Mouse (Mus musculus): Measurements from ENCODE around the gene Hlcs. TPM values are rescaled to one million over a fixed set of nuclear protein-coding genes. Genes with fewer than 3 reads are reported as not detected.

The Hlcs gene
- polyA plus RNA-seq, 1 experiment = 12.6 TPM

GRCm38 (mm10) chr16:94088226-94088748, 225.1 kb downstream of the Hlcs start:
- Histone ChIP-seq H3K36me3 (ENCODE audit: control insufficient read depth, insufficient read depth, low read length, poor library complexity, severe bottlenecking) (no peaks in the 10 kb centered on the region), H3K27ac (ENCODE audit: insufficient read depth, low read length) (no peak overlapping the region), H3K9ac (ENCODE audit: low read depth, poor library complexity, severe bottlenecking) (no peak overlapping the region), H3K4me3 (ENCODE audit: low read depth, low read length) (no peak overlapping the region), H3K4me1 (ENCODE audit: control insufficient read depth, insufficient read depth, low read length) (no peaks in the 10 kb centered on the region), H3K9me3 (replicated peaks; ENCODE audit: control insufficient read depth, insufficient read depth, low read length, poor library complexity, severe bottlenecking) (no peaks in the 10 kb centered on the region), H3K27me3 (ENCODE audit: control insufficient read depth, insufficient read depth, low read length, poor library complexity, severe bottlenecking) (peaks cover 51% of the 10 kb centered on the region)
- TF ChIP-seq EP300 (IDR thresholded peaks at IDR 0.05; ENCODE audit: insufficient read depth, low read depth, low read length) (no peak), CTCF (IDR thresholded peaks at IDR 0.05; ENCODE audit: low read depth, low read length) (no peak), POLR2A (IDR thresholded peaks at IDR 0.05; ENCODE audit: insufficient read depth, low read length) (no peak)

- TF ChIP-seq CTCF (IDR thresholded peaks at IDR 0.05; ENCODE audit: low read depth, low read length) (no peak), EP300 (IDR thresholded peaks at IDR 0.05; ENCODE audit: insufficient read depth, low read depth, low read length) (no peak), POLR2A (IDR thresholded peaks at IDR 0.05; ENCODE audit: insufficient read depth, low read length) (no peak)
- no peaks in the 10 kb centered on the region for H3K4me1 ChIP-seq (ENCODE audit: control insufficient read depth, insufficient read depth, low read length)
Observed at GRCm38 (mm10) chr16:94087570-94088225, 225.7 kb downstream of the Hlcs start.

GRCm38 (mm10) chr16:94086701-94087569, 226.4 kb downstream of the Hlcs start:
- Histone ChIP-seq H3K27me3 (ENCODE audit: control insufficient read depth, insufficient read depth, low read length, poor library complexity, severe bottlenecking) (peaks cover 55% of the 10 kb centered on the region), H3K9me3 (replicated peaks; ENCODE audit: control insufficient read depth, insufficient read depth, low read length, poor library complexity, severe bottlenecking) (no peaks in the 10 kb centered on the region), H3K9ac (ENCODE audit: low read depth, poor library complexity, severe bottlenecking) (peak overlapping the region; percentile 5; the same call in 1 of the 2 replicates), H3K27ac (ENCODE audit: insufficient read depth, low read length) (no peak overlapping the region), H3K36me3 (ENCODE audit: control insufficient read depth, insufficient read depth, low read length, poor library complexity, severe bottlenecking) (no peaks in the 10 kb centered on the region), H3K4me3 (ENCODE audit: low read depth, low read length) (peak overlapping the region; percentile 1; the same call in 1 of the 2 replicates), H3K4me1 (ENCODE audit: control insufficient read depth, insufficient read depth, low read length) (no peaks in the 10 kb centered on the region)
- TF ChIP-seq EP300 (IDR thresholded peaks at IDR 0.05; ENCODE audit: insufficient read depth, low read depth, low read length) = no peak
- no peak for TF ChIP-seq CTCF (IDR thresholded peaks at IDR 0.05; ENCODE audit: low read depth, low read length)
- no peak for TF ChIP-seq POLR2A (IDR thresholded peaks at IDR 0.05; ENCODE audit: insufficient read depth, low read length)

More at GRCm38 (mm10) chr16:94087570-94088225, 225.7 kb downstream of the Hlcs start:
- H3K4me3 ChIP-seq (ENCODE audit: low read depth, low read length) = no peak overlapping the region
- no peak overlapping the region for H3K27ac ChIP-seq (ENCODE audit: insufficient read depth, low read length)
- no peaks in the 10 kb centered on the region for H3K9me3 ChIP-seq (replicated peaks; ENCODE audit: control insufficient read depth, insufficient read depth, low read length, poor library complexity, severe bottlenecking)
- H3K9ac ChIP-seq (ENCODE audit: low read depth, poor library complexity, severe bottlenecking) = peak overlapping the region; percentile 5; the same call in 1 of the 2 replicates
- peaks cover 57% of the 10 kb centered on the region for H3K27me3 ChIP-seq (ENCODE audit: control insufficient read depth, insufficient read depth, low read length, poor library complexity, severe bottlenecking)
- H3K36me3 ChIP-seq (ENCODE audit: control insufficient read depth, insufficient read depth, low read length, poor library complexity, severe bottlenecking) = no peaks in the 10 kb centered on the region

- peak overlapping the region; percentile 41 for H3K9ac ChIP-seq (ENCODE audit: low read depth, poor library complexity, severe bottlenecking)
Observed at GRCm38 (mm10) chr16:94085603-94086285, 227.6 kb downstream of the Hlcs start.

GRCm38 (mm10) chr16:94084711-94085602, 228.4 kb downstream of the Hlcs start, which contains the start of gene Sim2:
Gene Sim2 (plus strand): TSS chr16:94084931.
- Histone ChIP-seq H3K27me3 (ENCODE audit: control insufficient read depth, insufficient read depth, low read length, poor library complexity, severe bottlenecking) (peaks cover 60% of the 10 kb centered on the region), H3K4me3 (ENCODE audit: low read depth, low read length) (peak within 1 kb of the TSS; percentile 50), H3K9ac (ENCODE audit: low read depth, poor library complexity, severe bottlenecking) (peak within 1 kb of the TSS; percentile 41), H3K36me3 (ENCODE audit: control insufficient read depth, insufficient read depth, low read length, poor library complexity, severe bottlenecking) (no peaks in the 10 kb centered on the region), H3K9me3 (replicated peaks; ENCODE audit: control insufficient read depth, insufficient read depth, low read length, poor library complexity, severe bottlenecking) (no peaks in the 10 kb centered on the region), H3K4me1 (ENCODE audit: control insufficient read depth, insufficient read depth, low read length) (no peaks in the 10 kb centered on the region), H3K27ac (ENCODE audit: insufficient read depth, low read length) (no peak within 1 kb of the TSS)
- TF ChIP-seq POLR2A (IDR thresholded peaks at IDR 0.05; ENCODE audit: insufficient read depth, low read length) (no peak), CTCF (IDR thresholded peaks at IDR 0.05; ENCODE audit: low read depth, low read length) (no peak), EP300 (IDR thresholded peaks at IDR 0.05; ENCODE audit: insufficient read depth, low read depth, low read length) (no peak)

More at GRCm38 (mm10) chr16:94085603-94086285, 227.6 kb downstream of the Hlcs start:
- TF ChIP-seq POLR2A (IDR thresholded peaks at IDR 0.05; ENCODE audit: insufficient read depth, low read length) (no peak), CTCF (IDR thresholded peaks at IDR 0.05; ENCODE audit: low read depth, low read length) (no peak), EP300 (IDR thresholded peaks at IDR 0.05; ENCODE audit: insufficient read depth, low read depth, low read length) (no peak)
- Histone ChIP-seq H3K36me3 (ENCODE audit: control insufficient read depth, insufficient read depth, low read length, poor library complexity, severe bottlenecking) (no peaks in the 10 kb centered on the region), H3K4me3 (ENCODE audit: low read depth, low read length) (peak overlapping the region; percentile 50), H3K27ac (ENCODE audit: insufficient read depth, low read length) (no peak overlapping the region), H3K4me1 (ENCODE audit: control insufficient read depth, insufficient read depth, low read length) (no peaks in the 10 kb centered on the region), H3K9me3 (replicated peaks; ENCODE audit: control insufficient read depth, insufficient read depth, low read length, poor library complexity, severe bottlenecking) (no peaks in the 10 kb centered on the region), H3K27me3 (ENCODE audit: control insufficient read depth, insufficient read depth, low read length, poor library complexity, severe bottlenecking) (peaks cover 55% of the 10 kb centered on the region)

Measured in ES-Bruce4 (cell line).